Mouse (Mus musculus) heart, postnatal 0 days (tissue): Measurements from ENCODE around the gene Zfp579.

Experiments used
- CTCF ChIP-seq: IDR thresholded peaks from 2 replicates; pipeline ENCODE4 v1.5.1; 2016; ENCODE audit warnings: antibody characterized with exemption, control low read depth, low read depth
- EP300 ChIP-seq: IDR thresholded peaks from 2 replicates; pipeline ENCODE4 v1.6.1; 2016; ENCODE audit warnings: antibody characterized with exemption, low read depth

DNA sequence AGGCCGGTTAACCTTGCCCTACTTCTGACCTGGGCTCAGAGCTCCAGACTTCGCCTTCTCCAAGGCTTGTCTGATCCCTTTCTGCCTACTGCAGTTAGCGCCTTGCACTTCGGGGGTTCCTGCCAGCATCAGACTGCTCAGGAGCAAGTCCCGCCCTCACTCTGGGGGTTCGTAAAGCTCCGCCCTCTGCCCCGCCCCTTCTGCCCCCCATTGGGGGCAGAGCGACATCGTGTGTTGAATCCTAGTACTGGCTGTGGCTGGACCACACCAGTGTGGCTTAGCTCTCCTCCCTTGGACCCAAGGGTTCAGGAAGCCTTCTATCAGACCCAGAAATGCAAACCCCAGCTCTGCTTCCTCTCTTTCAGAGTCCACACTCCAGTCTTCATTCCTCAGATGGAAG lies 31.7 kb downstream of the Zfp579 start, which contains the start of gene Sbk2:
- TF ChIP-seq CTCF (peak; percentile 78), EP300 (no peak)
